7 mouse cellular contexts compared by ENCODE assay signal in genomic region chr17:21449669-21450068, GRCm38 (mm10). TPM values are rescaled to one million over a fixed set of nuclear protein-coding genes. Genes with fewer than 3 reads are reported as not detected.
DNase-seq lines count a peak whose midpoint lies in the region; ATAC-seq and TF ChIP-seq lines count a peak whose summit lies in the region.

No protein-coding gene starts in this region.

- peak overlapping the region; percentile 81 for H3K27ac ChIP-seq in hindbrain, postnatal 0 days
- H3K27ac ChIP-seq in macrophage, result peak overlapping the region; percentile 63

- peak overlapping the region; percentile 60 for H3K4me3 ChIP-seq in hindbrain, postnatal 0 days (ENCODE audit: low read length)
- peak overlapping the region; percentile 76 for H3K4me3 ChIP-seq in macrophage (ENCODE audit: inconsistent target)

- H3K27me3 ChIP-seq in hindbrain, postnatal 0 days (ENCODE audit: insufficient read depth, low read length), result no peaks in the 10 kb centered on the region

- 1% methylated on average over 3 of the region's 3 CpGs for WGBS in hindbrain, postnatal 0 days
- 0% methylated on average over 3 of the region's 3 CpGs for WGBS in macrophage (ENCODE audit: missing documents)

- peaks cover 21% of the 10 kb centered on the region; the same call in 1 of the 2 replicates for H3K79me2 ChIP-seq in macrophage (ENCODE audit: inconsistent target)

- DNase-seq in cerebellum, postnatal 14 days, result peak; percentile 78 to 81
- DNase-seq in frontal cortex, postnatal 25 days (ENCODE audit: low spot score in 2 of 2), result peak; percentile 51 to 69
- peak; percentile 91 for DNase-seq in hindbrain, postnatal 0 days (ENCODE audit: low spot score)
- peak; percentile 68 to 74 for DNase-seq in left cerebral cortex, adult 18-20 months (ENCODE audit: low spot score in 2 of 2)
- peak; percentile 49 for DNase-seq in right cerebral cortex, postnatal 14 days

- H3K4me2 ChIP-seq in hindbrain, postnatal 0 days (ENCODE audit: low read depth, low read length), result peak overlapping the region; percentile 73

- no peaks in the 10 kb centered on the region for H3K9me3 ChIP-seq in hindbrain, postnatal 0 days (ENCODE audit: low read length)

- peak; percentile 81 for TF ChIP-seq CTCF in hindbrain, postnatal 0 days (IDR thresholded peaks at IDR 0.05; ENCODE audit: low read depth)

- peak; percentile 66 for ATAC-seq in activated CD4-positive, CD25-positive, alpha-beta regulatory T cell, adult 4 months
- peak; percentile 80 for ATAC-seq in hindbrain, postnatal 0 days

- H3K4me1 ChIP-seq in hindbrain, postnatal 0 days (ENCODE audit: insufficient read depth, low read length), result peaks cover 6% of the 10 kb centered on the region

- H3K36me3 ChIP-seq in hindbrain, postnatal 0 days (ENCODE audit: insufficient read depth, low read length), result no peaks in the 10 kb centered on the region
- peaks cover 10% of the 10 kb centered on the region for H3K36me3 ChIP-seq in macrophage (ENCODE audit: inconsistent target)

- peak overlapping the region; percentile 51 for H3K9ac ChIP-seq in hindbrain, postnatal 0 days (replicated peaks; ENCODE audit: low read length)

RNA-seq across cellular contexts. Expression of gene Zfp51, which starts 0.5 kb away (rescaled TPM):
- polyA plus RNA-seq in activated CD4-positive, CD25-positive, alpha-beta regulatory T cell, adult 4 months (2017; shearing (Covaris generic)), result 10 to 100 TPM; 36.2 to 41.1 TPM
- 2.9 and 3.2 TPM in 2 replicates for total RNA-seq in hindbrain, postnatal 0 days (2014; rRNA removed)
- polyA plus RNA-seq in hindbrain, postnatal 0 days (2015; fragmentation: Nextera tagmentation; extraction: Ambion mirVana), result 5.6 TPM in 2 replicates
- 1 to 10 TPM; 4.6 to 4.8 TPM for total RNA-seq in left cerebral cortex, adult 18-20 months (2021)
- total RNA-seq in macrophage (2018; cell fraction: chromatin; rRNA removed), result 10 to 100 TPM in 2 of 26 experiments, 1 to 10 TPM in 23, under 1 TPM in 1; 0.41 to 10.5 (median 4.4) TPM
- total RNA-seq in macrophage (2018; cell fraction: cytosol; rRNA removed), result 1 to 10 TPM; 2.1 to 9.5 (median 6.6) TPM
- 10 to 100 TPM in 2 of 26 experiments, 1 to 10 TPM in 23, under 1 TPM in 1; 0.67 to 11.8 (median 4.7) TPM for total RNA-seq in macrophage (2018; cell fraction: nucleus; rRNA removed)
- 5.0 to 11.8 TPM (median 7.5 TPM) in 3 replicates for polyA plus RNA-seq in macrophage (2018)

RNA-seq across cellular contexts. Expression of gene Zfp54, which starts 26.6 kb away (rescaled TPM):
- 10 to 100 TPM; 10.5 to 11.8 TPM for polyA plus RNA-seq in activated CD4-positive, CD25-positive, alpha-beta regulatory T cell, adult 4 months (2017; shearing (Covaris generic))
- total RNA-seq in hindbrain, postnatal 0 days (2014; rRNA removed), result 2.1 and 2.2 TPM in 2 replicates
- polyA plus RNA-seq in hindbrain, postnatal 0 days (2015; fragmentation: Nextera tagmentation; extraction: Ambion mirVana), result 1.8 and 2.4 TPM in 2 replicates
- 1 to 10 TPM; 1.2 to 1.4 TPM for total RNA-seq in left cerebral cortex, adult 18-20 months (2021)
- total RNA-seq in macrophage (2018; cell fraction: chromatin; rRNA removed), result 1 to 10 TPM in 23 of 26 experiments, under 1 TPM in 3; 0.51 to 8.2 (median 3.2) TPM
- total RNA-seq in macrophage (2018; cell fraction: cytosol; rRNA removed), result 1 to 10 TPM in 23 of 26 experiments, under 1 TPM in 3; 0.80 to 5.8 (median 3.2) TPM
- total RNA-seq in macrophage (2018; cell fraction: nucleus; rRNA removed), result 1 to 10 TPM in 23 of 26 experiments, under 1 TPM in 3; 0.75 to 9.8 (median 2.7) TPM
- polyA plus RNA-seq in macrophage (2018), result 2.9 to 5.2 TPM (median 4.6 TPM) in 3 replicates

RNA-seq across cellular contexts. Expression of gene Zfp53, which starts 39.1 kb away (rescaled TPM):
- polyA plus RNA-seq in activated CD4-positive, CD25-positive, alpha-beta regulatory T cell, adult 4 months (2017; shearing (Covaris generic)), result 10 to 100 TPM; 31.8 to 32.9 TPM
- total RNA-seq in hindbrain, postnatal 0 days (2014; rRNA removed), result 3.1 and 3.4 TPM in 2 replicates
- polyA plus RNA-seq in hindbrain, postnatal 0 days (2015; fragmentation: Nextera tagmentation; extraction: Ambion mirVana), result 7.8 and 7.9 TPM in 2 replicates
- 1 to 10 TPM; 4.7 to 4.9 TPM for total RNA-seq in left cerebral cortex, adult 18-20 months (2021)
- total RNA-seq in macrophage (2018; cell fraction: chromatin; rRNA removed), result 10 to 100 TPM in 9 of 26 experiments, 1 to 10 TPM in 17; 1.2 to 23.3 (median 6.8) TPM
- total RNA-seq in macrophage (2018; cell fraction: cytosol; rRNA removed), result 10 to 100 TPM in 2 of 26 experiments, 1 to 10 TPM in 24; 2.4 to 10.5 (median 7.0) TPM
- total RNA-seq in macrophage (2018; cell fraction: nucleus; rRNA removed), result 10 to 100 TPM in 10 of 26 experiments, 1 to 10 TPM in 16; 1.5 to 19.9 (median 7.9) TPM
- 5.6 to 11.7 TPM (median 10.3 TPM) in 3 replicates for polyA plus RNA-seq in macrophage (2018)

Comparison
In these comparisons a context has a peak if more than half of its experiments do, and no peak if none do; other contexts are left out.
1. Peak in every context shown above with its lines: DNase-seq, ATAC-seq, H3K4me3 ChIP-seq and H3K27ac ChIP-seq.